Mouse (Mus musculus) forebrain, postnatal 0 days (tissue): ENCODE results near the gene Mlh1. TPM values are rescaled to one million over a fixed set of nuclear protein-coding genes. Genes with fewer than 3 reads are reported as not detected.

Experiments
- ATAC-seq: fragments of 200-750 bp; cut with Nextera tagmentation; 2 replicates; pipeline ENCODE4 v1.8.0; 2017; ENCODE audit warnings: mild to moderate bottlenecking, moderate library complexity
- DNase-seq: peaks from one replicate; pipeline ENCODE4 v3.0.0-alpha.2; 2015
- H3K27ac ChIP-seq: fragments of 300-500 bp; sonication (generic); 2 replicates; pipeline ENCODE4 v1.5.1; 2014; ENCODE audit warnings: low read depth, mild to moderate bottlenecking, antibody characterized with exemption, low read length, moderate library complexity, mixed read lengths
- H3K27me3 ChIP-seq: fragments of 300-500 bp; sonication (generic); 2 replicates; pipeline ENCODE4 v1.6.1; 2014; ENCODE audit warnings: mild to moderate bottlenecking, low read length, mixed read lengths; ENCODE audit not compliant: insufficient read depth
- H3K36me3 ChIP-seq: fragments of 300-500 bp; sonication (generic); 2 replicates; pipeline ENCODE4 v1.6.1; 2014; ENCODE audit warnings: mild to moderate bottlenecking, moderate library complexity; ENCODE audit not compliant: insufficient read depth
- H3K4me1 ChIP-seq: fragments of 300-500 bp; sonication (generic); 2 replicates; pipeline ENCODE4 v1.6.1; 2014; ENCODE audit warnings: antibody characterized with exemption; ENCODE audit not compliant: insufficient read depth
- H3K4me2 ChIP-seq: fragments of 300-500 bp; sonication (generic); 2 replicates; pipeline ENCODE4 v1.6.1; 2014; ENCODE audit warnings: low read depth, mild to moderate bottlenecking, moderate library complexity
- H3K4me3 ChIP-seq: fragments of 300-500 bp; sonication (generic); 2 replicates; pipeline ENCODE4 v1.5.1; 2014; ENCODE audit warnings: low read depth, low read length, mixed read lengths
- H3K9ac ChIP-seq: fragments of 300-500 bp; sonication (generic); 2 replicates; pipeline ENCODE4 v1.6.1; 2014; ENCODE audit warnings: mild to moderate bottlenecking
- H3K9me3 ChIP-seq: fragments of 300-500 bp; sonication (generic); 2 replicates; pipeline ENCODE4 v1.6.1; 2016; ENCODE audit warnings: low read length
- CTCF ChIP-seq: sonication (generic); IDR thresholded peaks from 2 replicates; pipeline ENCODE4 v1.5.1; 2016; ENCODE audit warnings: antibody characterized with exemption, control low read depth, low read depth
- WGBS: fragments of 180-500 bp; shearing (Covaris S2); extraction: QIAGEN DNeasy Blood & Tissue Kit; methylation state at CpG from one replicate; pipeline ENCODE4 v1.1.7; 2014; 5-methylcytosine and 5-hydroxymethylcytosine counted together
- polyA plus RNA-seq: library from polyadenylated mRNA; unstranded; fragments of >200 nt; fragmentation: Nextera tagmentation; extraction: Ambion mirVana; gene quantifications from 2 replicates; pipeline ENCODE4 v1.2.1, GENCODE M21; 2015
- total RNA-seq: library from RNA; depleted of rRNA; stranded (reverse); fragments of >200 nt; gene quantifications from 2 replicates; pipeline ENCODE4 v1.2.3, GENCODE M21; 2014; rRNA removed

Mlh1 gene
- total and polyA plus RNA-seq, 2 experiments from 2014 or later, result 18.4 to 23.6 TPM

DNA sequence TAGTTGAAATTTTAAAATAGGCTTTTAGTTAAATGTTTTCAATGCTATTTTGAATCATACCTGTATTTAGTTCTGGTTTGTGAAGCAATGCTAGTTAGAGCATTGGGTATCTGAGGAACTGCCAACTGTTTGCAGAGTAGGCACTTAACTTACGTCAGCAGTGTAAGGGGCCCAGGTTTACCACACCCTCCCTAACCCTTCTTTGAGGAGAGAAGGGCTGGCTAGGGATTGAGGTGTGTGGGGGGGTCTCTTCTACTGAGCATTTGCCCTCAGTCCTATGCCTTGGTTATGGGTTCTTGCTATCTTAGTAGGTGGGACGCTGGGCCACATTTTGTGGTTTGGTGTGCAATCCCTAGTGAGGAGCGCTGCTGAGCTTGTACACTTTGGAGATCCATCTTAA, 74.5 kb downstream of the Mlh1 start:
- Histone ChIP-seq H3K4me2 (no peak overlapping the region), H3K9me3 (no peaks in the 10 kb centered on the region), H3K9ac (no peak overlapping the region), H3K4me1 (no peaks in the 10 kb centered on the region), H3K27ac (no peak overlapping the region), H3K27me3 (no peaks in the 10 kb centered on the region), H3K36me3 (peaks cover 10% of the 10 kb centered on the region), H3K4me3 (no peak overlapping the region)
- DNase-seq, result no peak
- no peak for ATAC-seq
- 100% methylated on average over 3 of the region's 3 CpGs for whole genome bisulfite sequencing
- TF ChIP-seq CTCF, result no peak

DNA sequence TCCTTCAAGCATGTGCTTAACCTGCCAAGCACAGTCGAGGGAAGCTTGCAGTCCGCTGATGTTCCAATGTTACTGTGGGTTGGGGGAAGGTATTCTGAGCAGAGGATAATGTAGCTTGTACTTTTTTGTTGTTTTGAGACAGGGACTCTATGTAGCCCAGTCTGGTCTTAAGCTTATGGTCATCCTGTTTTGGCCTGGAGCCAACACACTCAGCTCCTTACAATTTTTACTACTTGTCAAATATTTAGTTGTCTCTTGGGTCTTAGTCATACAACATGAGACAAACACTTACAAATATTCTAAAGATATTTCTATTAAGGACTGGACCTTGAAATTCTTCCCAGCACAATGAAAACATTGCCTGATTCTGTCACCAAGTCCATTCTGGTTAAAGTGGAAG, 78.4 kb downstream of the Mlh1 start:
- Histone ChIP-seq H3K36me3 (0 out of 2 replicates have a peak, but pooled peaks cover 11% of the 10 kb centered on the region), H3K4me2 (no peak overlapping the region), H3K4me1 (no peaks in the 10 kb centered on the region), H3K27ac (no peak overlapping the region), H3K27me3 (no peaks in the 10 kb centered on the region), H3K9me3 (no peaks in the 10 kb centered on the region), H3K9ac (no peak overlapping the region), H3K4me3 (no peak overlapping the region)
- ATAC-seq (no peak), DNase-seq (no peak)
- TF ChIP-seq CTCF, result no peak
- 95% methylated on average over 2 of the region's 2 CpGs for WGBS

DNA sequence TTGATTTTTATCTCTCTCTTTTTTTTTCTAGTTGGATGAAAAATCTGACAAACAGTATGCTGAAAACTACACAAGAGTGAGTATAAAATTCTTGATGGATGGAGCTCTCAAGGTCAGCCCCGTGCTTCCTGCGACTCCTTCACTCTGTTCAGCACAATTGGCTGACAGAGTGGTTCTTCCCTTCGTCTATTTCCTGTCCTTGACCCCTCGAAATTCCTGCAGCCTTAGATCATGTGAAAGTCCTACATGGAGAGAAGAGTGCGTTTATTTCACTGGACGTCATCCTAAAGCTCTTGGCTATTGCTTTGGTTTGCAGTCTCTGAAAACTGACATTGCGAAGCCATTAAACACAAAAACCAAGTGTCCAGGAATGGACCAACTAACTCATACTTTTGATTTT, 82.9 kb downstream of the Mlh1 start:
- Histone ChIP-seq H3K27me3 (no peaks in the 10 kb centered on the region), H3K4me2 (no peak overlapping the region), H3K4me3 (no peak overlapping the region), H3K9me3 (no peaks in the 10 kb centered on the region), H3K27ac (no peak overlapping the region), H3K9ac (no peak overlapping the region), H3K4me1 (no peaks in the 10 kb centered on the region), H3K36me3 (0 out of 2 replicates have a peak, but pooled peaks cover 11% of the 10 kb centered on the region)
- DNase-seq (no peak), ATAC-seq (no peak)
- no peak for TF ChIP-seq CTCF
- WGBS, result 92% methylated on average over 7 of the region's 7 CpGs

DNA sequence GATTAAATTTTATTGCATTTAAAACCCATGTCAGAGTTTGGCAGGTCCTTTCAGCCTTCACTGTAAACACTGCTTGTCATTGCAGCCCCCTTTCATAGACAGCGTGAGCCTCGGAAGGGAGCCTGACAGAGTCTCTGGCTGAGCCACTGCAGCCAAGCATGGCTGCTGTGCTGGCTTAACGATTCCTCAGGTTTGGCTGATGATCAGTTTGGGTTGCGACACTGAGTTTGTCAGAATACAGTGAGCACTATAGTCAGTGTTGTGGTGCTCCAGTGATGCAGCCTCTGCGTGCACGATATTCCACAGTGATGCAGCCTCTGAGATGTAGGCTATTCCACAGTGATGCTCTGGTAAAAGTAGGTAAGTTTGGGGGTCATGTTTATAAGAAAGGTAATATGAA, 84.7 kb downstream of the Mlh1 start:
- Histone ChIP-seq H3K9ac (no peak overlapping the region), H3K4me2 (no peak overlapping the region), H3K4me3 (no peak overlapping the region), H3K4me1 (no peaks in the 10 kb centered on the region), H3K27ac (no peak overlapping the region), H3K36me3 (0 out of 2 replicates have a peak, but pooled peaks cover 11% of the 10 kb centered on the region), H3K9me3 (no peaks in the 10 kb centered on the region), H3K27me3 (no peaks in the 10 kb centered on the region)
- TF ChIP-seq CTCF, result no peak
- WGBS, result 37% methylated on average over 6 of the region's 6 CpGs
- ATAC-seq (no peak), DNase-seq (peak; percentile 9)

DNA sequence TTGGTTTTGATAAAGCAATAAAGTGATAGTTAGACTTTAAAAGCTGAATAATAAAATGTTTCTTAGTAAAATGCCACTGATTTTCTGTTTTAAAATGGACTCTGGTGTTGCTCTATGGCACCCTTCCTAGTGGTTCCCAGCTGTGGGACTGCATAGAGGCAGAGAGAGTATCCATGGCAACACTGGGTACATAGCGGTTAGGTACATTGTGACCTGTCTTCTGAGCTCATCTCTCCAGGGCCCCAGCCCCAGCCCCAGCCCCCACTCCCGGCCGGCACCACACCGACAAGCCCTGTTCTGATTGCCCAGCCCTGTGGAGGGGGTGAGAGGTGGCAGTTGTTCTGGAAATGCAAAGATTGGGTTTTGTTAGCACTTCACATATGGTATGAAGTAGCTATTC, 86.7 kb downstream of the Mlh1 start:
- peak; percentile 82 for ATAC-seq

DNA sequence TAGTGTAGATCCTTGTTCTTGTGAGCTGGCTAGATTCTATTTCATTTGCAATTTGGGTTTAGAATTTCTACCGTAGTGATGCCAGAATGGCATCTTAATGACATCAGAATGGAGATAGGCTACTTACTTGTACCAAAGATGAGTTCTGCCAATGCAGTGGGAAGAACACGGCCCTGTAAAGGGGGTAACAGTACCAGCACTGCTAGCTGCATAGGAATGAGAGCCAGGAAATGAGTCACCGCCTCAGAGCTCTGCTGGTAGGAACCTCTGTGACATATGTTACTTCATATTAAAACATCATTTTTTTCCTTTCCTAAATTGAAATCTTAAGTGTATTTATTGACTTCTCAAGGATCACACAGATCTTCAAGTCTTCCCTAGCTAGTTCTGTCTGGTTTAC, 89.4 kb downstream of the Mlh1 start:
- Histone ChIP-seq H3K4me1 (no peaks in the 10 kb centered on the region), H3K36me3 (no peaks in the 10 kb centered on the region), H3K27me3 (no peaks in the 10 kb centered on the region), H3K4me3 (no peak overlapping the region), H3K27ac (no peak overlapping the region), H3K9me3 (no peaks in the 10 kb centered on the region), H3K9ac (no peak overlapping the region), H3K4me2 (no peak overlapping the region)
- DNase-seq (peak; percentile 24), ATAC-seq (no peak)
- no peak for TF ChIP-seq CTCF
- 39% methylated on average over 3 of the region's 3 CpGs for WGBS

More for the DNA sequence above, 86.7 kb downstream of the Mlh1 start:
- no peaks in the 10 kb centered on the region for H3K27me3 ChIP-seq
- no peak overlapping the region for H3K27ac ChIP-seq
- DNase-seq, result peak; percentile 10
- no peak overlapping the region for H3K9ac ChIP-seq
- no peak overlapping the region for H3K4me2 ChIP-seq
- H3K4me1 ChIP-seq, result no peaks in the 10 kb centered on the region
- WGBS, result 34% methylated on average over 4 of the region's 4 CpGs
- H3K9me3 ChIP-seq, result no peaks in the 10 kb centered on the region
- no peak overlapping the region for H3K4me3 ChIP-seq
- no peak for TF ChIP-seq CTCF
- H3K36me3 ChIP-seq, result 0 out of 2 replicates have a peak, but pooled peaks cover 5% of the 10 kb centered on the region

DNA sequence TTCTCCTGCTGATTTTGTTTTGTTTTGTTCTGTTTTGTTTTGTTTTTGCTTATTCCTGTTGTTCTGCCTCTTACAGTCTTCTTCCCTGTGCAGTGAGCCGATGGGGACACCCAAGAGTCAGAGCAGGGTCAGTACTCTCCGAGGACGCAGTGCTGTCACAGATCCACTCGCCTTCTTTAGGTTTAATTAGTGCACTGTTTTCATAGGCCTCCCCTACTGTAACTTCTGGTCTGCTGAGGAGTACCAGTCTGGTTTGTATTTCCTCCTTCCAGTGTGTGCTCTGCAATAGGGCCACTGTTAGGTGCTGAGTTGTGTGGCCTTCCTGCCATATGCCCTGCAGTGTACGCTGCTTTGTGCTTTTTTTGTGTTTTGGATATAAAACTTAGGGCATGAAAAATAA, 92.6 kb downstream of the Mlh1 start:
- no peaks in the 10 kb centered on the region for H3K4me1 ChIP-seq
- no peak overlapping the region for H3K4me2 ChIP-seq
- H3K27ac ChIP-seq, result no peak overlapping the region
- no peaks in the 10 kb centered on the region for H3K27me3 ChIP-seq
- no peaks in the 10 kb centered on the region for H3K36me3 ChIP-seq
- no peaks in the 10 kb centered on the region for H3K9me3 ChIP-seq
- no peak for TF ChIP-seq CTCF
- DNase-seq, result no peak
- 91% methylated on average over 5 of the region's 5 CpGs for WGBS
- ATAC-seq, result no peak
- no peak overlapping the region for H3K4me3 ChIP-seq
- no peak overlapping the region for H3K9ac ChIP-seq

Other genes starting within 250 kb of the Mlh1 start
- 0.19 and 0.77 TPM in 2 replicates for gene Ccrl2, start 214.3 kb downstream of the Mlh1 start, total RNA-seq
- 0.99 and 1.3 TPM in 2 replicates for gene Ccrl2, start 214.3 kb downstream of the Mlh1 start, polyA plus RNA-seq
- gene Lrrfip2, start 154.2 kb downstream of the Mlh1 start, total RNA-seq, result 29.2 and 41.7 TPM in 2 replicates
- gene Lrrfip2, start 154.2 kb downstream of the Mlh1 start, polyA plus RNA-seq, result 36.0 and 38.9 TPM in 2 replicates
- 75.9 and 101 TPM in 2 replicates for gene Epm2aip1, start 138 bp upstream of the Mlh1 start, total RNA-seq
- 28.2 and 37.0 TPM in 2 replicates for gene Epm2aip1, start 138 bp upstream of the Mlh1 start, polyA plus RNA-seq
- gene Trank1, start 39.9 kb upstream of the Mlh1 start, total RNA-seq, result 61.7 and 92.5 TPM in 2 replicates
- 7.5 and 10.9 TPM in 2 replicates for gene Trank1, start 39.9 kb upstream of the Mlh1 start, polyA plus RNA-seq
- 20.1 and 20.8 TPM in 2 replicates for gene Dclk3, start 167.3 kb upstream of the Mlh1 start, total RNA-seq
- 8.6 and 11.6 TPM in 2 replicates for gene Dclk3, start 167.3 kb upstream of the Mlh1 start, polyA plus RNA-seq